Mouse (Mus musculus) retina, adult 2 months (tissue): ENCODE results near the gene Hyal3.
"Not testable (repeated sequence)": the region's sequence is repeated elsewhere in the genome, so short reads cannot be mapped to it uniquely, and the experiment has no call there.

Experiments used
- DNase-seq: peaks from one replicate; pipeline ENCODE4 v3.0.0-alpha.2; 2012; ENCODE audit warnings: low read depth, low spot score

The Hyal3 gene

GRCm38 (mm10) chr9:107571534-107572326 is 8.9 kb upstream of the Hyal3 start:
- no peak for DNase-seq

GRCm38 (mm10) chr9:107572327-107572662 is 8.3 kb upstream of the Hyal3 start:
- no peak for DNase-seq

GRCm38 (mm10) chr9:107573774-107574173 is 6.8 kb upstream of the Hyal3 start:
- not testable (repeated sequence) for DNase-seq

GRCm38 (mm10) chr9:107575579-107576356 is 4.8 kb upstream of the Hyal3 start:
- DNase-seq: no peak

- no peak for DNase-seq
Measured at GRCm38 (mm10) chr9:107576357-107577107, 4.1 kb upstream of the Hyal3 start, which contains the start of gene Hyal1. Gene Hyal1, plus strand, starts transcription at chr9:107576927.

GRCm38 (mm10) chr9:107577871-107578270 is 2.7 kb upstream of the Hyal3 start:
- DNase-seq: no peak

GRCm38 (mm10) chr9:107578587-107578986 is 2.0 kb upstream of the Hyal3 start, which contains the start of gene Naa80:
Gene Naa80, plus strand, starts transcription at chr9:107578887.
- no peak for DNase-seq

GRCm38 (mm10) chr9:107579023-107579900 is 1.4 kb upstream of the Hyal3 start:
- no peak for DNase-seq

GRCm38 (mm10) chr9:107581584-107581983 is 966 bp downstream of the Hyal3 start:
- DNase-seq: no peak

- no peak for DNase-seq
Measured at GRCm38 (mm10) chr9:107582509-107583062, 2.0 kb downstream of the Hyal3 start.

- no peak for DNase-seq
Measured at GRCm38 (mm10) chr9:107583174-107583573, 2.6 kb downstream of the Hyal3 start.

- no peak for DNase-seq
Measured at GRCm38 (mm10) chr9:107586504-107586903, 5.9 kb downstream of the Hyal3 start.

GRCm38 (mm10) chr9:107586974-107587832 is 6.6 kb downstream of the Hyal3 start, which contains the start of gene Ifrd2:
Gene Ifrd2, plus strand, starts transcription at chr9:107587642.
- peak; percentile 95 for DNase-seq

GRCm38 (mm10) chr9:107587833-107588639 is 7.4 kb downstream of the Hyal3 start:
- no peak for DNase-seq

- no peak for DNase-seq
Measured at GRCm38 (mm10) chr9:107590058-107590772, 9.6 kb downstream of the Hyal3 start.

GRCm38 (mm10) chr9:107590773-107591060 is 10.1 kb downstream of the Hyal3 start:
- DNase-seq: no peak

- DNase-seq: no peak
Measured at GRCm38 (mm10) chr9:107593101-107593976, 12.7 kb downstream of the Hyal3 start.
